Mouse (Mus musculus): ENCODE data around the gene Caskin1. TPM values are rescaled to one million over a fixed set of nuclear protein-coding genes. Genes with fewer than 3 reads are reported as not detected.

Caskin1 gene
- polyA plus RNA-seq, 1 experiment from 2014 or later = 1.1 TPM

DNA sequence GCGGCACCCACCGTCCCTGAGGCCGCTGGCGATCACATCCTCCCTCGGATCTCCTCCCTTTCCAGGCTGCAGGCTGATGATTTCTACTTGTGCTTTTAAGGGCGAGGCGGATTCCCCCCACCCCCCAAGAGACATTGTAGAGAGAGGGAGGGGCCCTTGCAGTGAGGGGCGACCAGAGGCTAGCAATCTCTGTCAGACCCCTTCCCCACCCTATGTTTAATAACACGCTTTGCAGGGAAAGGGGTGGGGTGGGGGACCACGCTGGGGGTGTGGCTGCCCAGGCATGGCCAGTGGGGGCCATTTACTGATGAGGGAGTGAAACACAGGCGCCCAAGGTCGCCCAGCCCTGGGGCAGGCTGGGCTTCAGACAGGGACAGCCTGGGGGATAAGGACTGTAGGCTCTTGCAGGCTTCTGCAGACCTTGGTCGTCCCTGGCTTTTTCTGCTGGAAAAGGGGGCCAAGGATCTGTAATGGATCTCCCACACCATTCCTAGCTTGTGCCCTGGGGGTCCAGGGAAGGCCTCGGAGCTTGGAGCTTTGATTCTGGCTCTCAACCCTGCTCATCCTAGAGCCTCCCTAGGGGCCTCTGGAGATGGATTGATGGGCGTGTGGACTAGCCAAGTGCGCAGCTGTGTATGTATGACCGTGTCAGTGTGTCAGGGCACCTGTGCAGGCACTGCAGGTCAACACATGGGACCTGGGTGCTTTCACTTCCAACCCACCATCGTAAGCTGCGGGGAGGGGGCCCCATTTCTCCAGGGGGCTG, 1.0 kb downstream of the Caskin1 start:
- Histone ChIP-seq H3K27ac (no peak overlapping the region), H3K4me2 (ENCODE audit: low read length) (peak overlapping the region; percentile 99), H3K9ac (ENCODE audit: low read depth, low read length) (peak overlapping the region; percentile 67), H3K9me3 (replicated peaks; ENCODE audit: low read length) (no peaks in the 10 kb centered on the region), H3K36me3 (ENCODE audit: insufficient read depth, low read length) (no peaks in the 10 kb centered on the region), H3K4me1 (replicated peaks; ENCODE audit: insufficient read depth, low read length) (no peaks in the 10 kb centered on the region; the same call in 1 of the 2 replicates), H3K4me3 (replicated peaks; ENCODE audit: low read depth, low read length) (peak overlapping the region; percentile 71), H3K27me3 (ENCODE audit: insufficient read depth, low read length) (no peaks in the 10 kb centered on the region)
- no peak for TF ChIP-seq CTCF (IDR thresholded peaks at IDR 0.05; ENCODE audit: low read depth)
- DNase-seq (ENCODE audit: low spot score) (no peak), ATAC-seq (replicated peaks; ENCODE audit: low FRiP score, low read depth) (no peak; the same call in 1 of the 2 replicates)
- 22% methylated on average over 18 of the region's 19 CpGs for WGBS

DNA sequence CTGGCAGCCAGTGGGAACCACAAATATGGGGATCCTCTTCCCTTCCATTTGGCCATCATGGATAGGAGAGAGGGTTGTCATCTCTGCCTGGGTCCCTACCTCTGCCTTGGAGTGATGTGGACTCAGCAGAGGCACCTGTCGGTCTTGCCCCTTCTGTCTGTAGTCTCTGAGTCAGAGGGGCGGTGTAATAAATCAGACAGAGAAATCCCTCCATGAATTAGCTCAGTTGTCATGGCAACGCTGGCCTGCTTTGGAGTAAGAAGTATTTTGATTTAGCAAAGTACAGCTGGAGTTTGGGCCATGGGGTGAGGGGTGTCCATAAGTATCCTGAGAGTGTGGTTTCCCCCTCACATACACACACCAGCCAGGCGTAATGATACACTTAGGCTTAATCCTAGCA, 2.0 kb downstream of the Caskin1 start:
- Histone ChIP-seq H3K27me3 (ENCODE audit: insufficient read depth, low read length) (no peaks in the 10 kb centered on the region), H3K27ac (no peak overlapping the region), H3K4me3 (replicated peaks; ENCODE audit: low read depth, low read length) (no peak overlapping the region), H3K4me2 (ENCODE audit: low read length) (no peak overlapping the region), H3K9me3 (replicated peaks; ENCODE audit: low read length) (no peaks in the 10 kb centered on the region), H3K4me1 (replicated peaks; ENCODE audit: insufficient read depth, low read length) (no peaks in the 10 kb centered on the region; the same call in 1 of the 2 replicates), H3K9ac (ENCODE audit: low read depth, low read length) (no peak overlapping the region), H3K36me3 (ENCODE audit: insufficient read depth, low read length) (no peaks in the 10 kb centered on the region)
- no peak for ATAC-seq (replicated peaks; ENCODE audit: low FRiP score, low read depth)
- no peak for TF ChIP-seq CTCF (IDR thresholded peaks at IDR 0.05; ENCODE audit: low read depth)
- 76% methylated on average over 4 of the region's 4 CpGs for WGBS
- no peak for DNase-seq (ENCODE audit: low spot score)

DNA sequence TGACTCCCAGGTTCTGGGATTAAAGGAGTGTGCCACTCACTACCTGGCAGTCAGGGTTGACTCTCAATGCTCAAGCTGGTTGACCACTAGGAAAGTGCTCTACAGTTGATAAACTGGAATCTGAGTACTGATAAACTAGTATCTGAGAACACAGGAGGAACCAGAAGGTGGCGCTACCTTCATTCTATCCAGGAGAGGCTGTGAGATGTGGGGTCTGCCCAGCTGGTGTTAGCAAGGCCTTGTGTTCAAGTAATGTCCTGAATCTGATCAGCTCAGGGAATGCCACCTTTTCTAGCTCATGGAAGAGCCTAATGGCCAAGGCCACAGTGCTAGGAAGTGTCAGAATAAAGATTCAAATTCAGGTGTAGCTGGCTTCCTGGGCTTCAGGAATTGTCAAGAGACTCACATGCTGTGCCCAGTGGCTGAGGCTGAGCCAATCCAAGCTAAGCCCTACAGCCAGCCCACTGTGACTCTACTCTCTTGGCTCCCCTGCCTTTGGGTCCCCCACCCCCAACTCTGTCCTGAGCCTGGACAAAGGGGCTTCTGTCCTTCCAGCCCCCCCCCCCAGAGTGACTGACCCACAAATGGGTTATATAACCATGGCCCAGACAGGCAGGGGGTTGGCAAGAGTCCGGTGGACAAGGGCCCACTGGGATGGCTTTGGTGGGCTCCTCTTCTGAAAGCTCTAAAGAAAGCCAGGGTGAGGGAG, 6.4 kb downstream of the Caskin1 start:
- DNase-seq (ENCODE audit: low spot score) (peak; percentile 84), ATAC-seq (replicated peaks; ENCODE audit: low FRiP score, low read depth) (no peak)
- H3K36me3 ChIP-seq (ENCODE audit: insufficient read depth, low read length) = no peaks in the 10 kb centered on the region
- no peaks in the 10 kb centered on the region for H3K27me3 ChIP-seq (ENCODE audit: insufficient read depth, low read length)
- no peaks in the 10 kb centered on the region for H3K9me3 ChIP-seq (replicated peaks; ENCODE audit: low read length)
- no peaks in the 10 kb centered on the region for H3K4me1 ChIP-seq (replicated peaks; ENCODE audit: insufficient read depth, low read length)
- no peak overlapping the region for H3K4me3 ChIP-seq (replicated peaks; ENCODE audit: low read depth, low read length)
- no peak overlapping the region for H3K9ac ChIP-seq (ENCODE audit: low read depth, low read length)
- TF ChIP-seq CTCF (IDR thresholded peaks at IDR 0.05; ENCODE audit: low read depth) = peak; percentile 75
- WGBS = 43% methylated on average over 2 of the region's 2 CpGs
- H3K27ac ChIP-seq = no peak overlapping the region
- H3K4me2 ChIP-seq (ENCODE audit: low read length) = no peak overlapping the region

DNA sequence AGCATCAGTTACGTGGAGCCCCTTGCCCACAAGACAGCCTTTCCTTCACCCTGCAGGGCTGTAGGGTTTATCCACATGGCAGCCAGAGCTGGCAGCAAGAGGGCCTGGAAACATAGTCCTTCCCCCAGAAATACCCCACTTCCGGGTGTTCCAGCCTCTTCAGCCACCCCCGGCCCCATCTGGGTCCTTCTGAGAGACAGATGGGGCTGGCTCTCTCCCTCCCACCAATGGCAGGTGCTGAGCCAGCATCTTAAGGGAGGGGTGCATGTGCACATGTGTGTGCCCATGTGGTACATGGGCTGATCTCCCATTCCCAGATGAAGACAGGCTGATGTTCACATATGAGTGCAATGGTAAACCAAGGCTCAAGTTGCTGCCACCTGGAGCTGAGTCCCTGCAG, 7.0 kb downstream of the Caskin1 start:
- Histone ChIP-seq H3K4me3 (replicated peaks; ENCODE audit: low read depth, low read length) (no peak overlapping the region), H3K27ac (no peak overlapping the region), H3K4me2 (ENCODE audit: low read length) (no peak overlapping the region), H3K27me3 (ENCODE audit: insufficient read depth, low read length) (no peaks in the 10 kb centered on the region), H3K36me3 (ENCODE audit: insufficient read depth, low read length) (no peaks in the 10 kb centered on the region), H3K4me1 (replicated peaks; ENCODE audit: insufficient read depth, low read length) (no peaks in the 10 kb centered on the region), H3K9me3 (replicated peaks; ENCODE audit: low read length) (no peaks in the 10 kb centered on the region), H3K9ac (ENCODE audit: low read depth, low read length) (0 out of 2 replicates have a peak overlapping the region, but pooled peaks have one; percentile 18)
- whole genome bisulfite sequencing = 73% methylated on average over 3 of the region's 3 CpGs
- no peak for TF ChIP-seq CTCF (IDR thresholded peaks at IDR 0.05; ENCODE audit: low read depth)
- no peak for ATAC-seq (replicated peaks; ENCODE audit: low FRiP score, low read depth)
- no peak for DNase-seq (ENCODE audit: low spot score)

DNA sequence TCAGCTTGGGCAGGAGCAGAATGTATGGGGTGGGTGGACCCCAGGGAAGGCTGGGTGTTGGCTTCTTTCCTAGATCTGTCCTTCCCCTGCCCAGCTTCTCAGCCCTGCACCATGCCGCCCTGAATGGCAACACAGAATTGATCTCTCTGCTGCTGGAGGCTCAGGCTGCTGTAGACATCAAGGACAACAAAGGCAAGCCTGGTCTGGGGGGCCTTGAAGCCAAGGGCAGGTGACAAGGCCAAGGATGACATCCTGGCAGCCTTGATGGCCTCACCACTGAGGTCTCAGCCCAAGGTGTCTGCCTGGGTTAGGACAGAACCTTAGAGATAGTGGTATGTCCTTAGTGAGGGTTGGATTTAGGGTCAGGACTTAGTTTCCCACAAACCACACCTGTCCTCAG, 7.6 kb downstream of the Caskin1 start:
- Histone ChIP-seq H3K9me3 (replicated peaks; ENCODE audit: low read length) (no peaks in the 10 kb centered on the region), H3K4me2 (ENCODE audit: low read length) (no peak overlapping the region), H3K27ac (no peak overlapping the region), H3K27me3 (ENCODE audit: insufficient read depth, low read length) (no peaks in the 10 kb centered on the region), H3K36me3 (ENCODE audit: insufficient read depth, low read length) (no peaks in the 10 kb centered on the region), H3K9ac (ENCODE audit: low read depth, low read length) (0 out of 2 replicates have a peak overlapping the region, but pooled peaks have one; percentile 18), H3K4me3 (replicated peaks; ENCODE audit: low read depth, low read length) (no peak overlapping the region), H3K4me1 (replicated peaks; ENCODE audit: insufficient read depth, low read length) (no peaks in the 10 kb centered on the region)
- no peak for TF ChIP-seq CTCF (IDR thresholded peaks at IDR 0.05; ENCODE audit: low read depth)
- ATAC-seq (replicated peaks; ENCODE audit: low FRiP score, low read depth) = no peak
- no peak for DNase-seq (ENCODE audit: low spot score)
- 76% methylated on average over 1 of the region's 1 CpGs for WGBS

DNA sequence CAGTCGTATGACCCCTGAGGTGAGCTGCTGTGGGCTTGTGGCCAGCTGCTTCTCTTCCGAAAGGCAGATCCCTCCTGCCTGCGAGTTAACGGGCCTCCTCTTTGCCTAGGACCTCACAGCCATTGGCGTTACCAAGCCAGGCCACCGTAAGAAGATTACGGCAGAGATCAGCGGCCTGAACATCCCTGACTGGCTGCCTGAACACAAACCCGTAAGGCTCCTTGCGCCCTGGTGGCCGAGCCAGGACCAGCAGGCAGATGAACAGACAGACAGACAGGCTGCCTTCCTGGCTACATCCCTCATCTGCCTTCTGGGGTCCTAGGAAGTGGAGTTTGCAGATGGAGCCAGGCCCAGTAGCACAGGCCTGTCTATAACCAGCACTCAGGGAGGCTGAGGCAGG, 13.8 kb downstream of the Caskin1 start:
- no peak overlapping the region for H3K4me2 ChIP-seq (ENCODE audit: low read length)
- H3K27ac ChIP-seq = no peak overlapping the region
- H3K27me3 ChIP-seq (ENCODE audit: insufficient read depth, low read length) = no peaks in the 10 kb centered on the region
- H3K4me1 ChIP-seq (replicated peaks; ENCODE audit: insufficient read depth, low read length) = no peaks in the 10 kb centered on the region
- TF ChIP-seq CTCF (IDR thresholded peaks at IDR 0.05; ENCODE audit: low read depth) = peak; percentile 39; the same call in 1 of the 2 replicates
- DNase-seq (ENCODE audit: low spot score) (no peak), ATAC-seq (replicated peaks; ENCODE audit: low FRiP score, low read depth) (no peak)
- no peaks in the 10 kb centered on the region for H3K36me3 ChIP-seq (ENCODE audit: insufficient read depth, low read length)
- no peak overlapping the region for H3K4me3 ChIP-seq (replicated peaks; ENCODE audit: low read depth, low read length)
- 35% methylated on average over 11 of the region's 11 CpGs for WGBS
- no peaks in the 10 kb centered on the region for H3K9me3 ChIP-seq (replicated peaks; ENCODE audit: low read length)
- H3K9ac ChIP-seq (ENCODE audit: low read depth, low read length) = no peak overlapping the region
